Mouse (Mus musculus) liver, adult 2 months (tissue): ENCODE measurements at regions not wholly inside any gene's neighbourhood (a gene's known extent, or its start where the extent isn't known, plus 50 kb on each side); places are given as distances from the start of the nearest gene placed in this dataset.

ENCODE experiments used
- DNase-seq: peaks from one replicate; pipeline ENCODE4 v3.0.0-alpha.2; 2011; ENCODE audit warnings: low read depth, low spot score; ENCODE audit errors: extremely low read depth
- H3K27ac ChIP-seq: fragments of 200-500 bp; replicated peaks from 2 replicates; pipeline ENCODE4 v1.5.1; 2012; ENCODE audit warnings: low read depth, mild to moderate bottlenecking, control low read depth, inconsistent platforms, low read length; ENCODE audit not compliant: insufficient read depth
- H3K27me3 ChIP-seq: fragments of 200-500 bp; 2 replicates; pipeline ENCODE4 v1.6.1; 2012; ENCODE audit warnings: mild to moderate bottlenecking, moderate library complexity, low read length, inconsistent platforms; ENCODE audit not compliant: control insufficient read depth, insufficient read depth
- H3K36me3 ChIP-seq: fragments of 200-500 bp; 2 replicates; pipeline ENCODE4 v1.6.1; 2012; ENCODE audit warnings: low read length, inconsistent platforms; ENCODE audit not compliant: control insufficient read depth, insufficient read depth
- H3K4me1 ChIP-seq: fragments of 200-500 bp; 2 replicates; pipeline ENCODE4 v1.6.1; 2011; ENCODE audit warnings: low read length; ENCODE audit not compliant: control insufficient read depth, insufficient read depth
- H3K4me3 ChIP-seq: fragments of 200-500 bp; 2 replicates; pipeline ENCODE4 v1.5.1; 2011; ENCODE audit warnings: low read depth, mild to moderate bottlenecking, control low read depth, low read length, moderate library complexity; ENCODE audit not compliant: insufficient read depth
- H3K79me2 ChIP-seq: fragments of 200-500 bp; 2 replicates; pipeline ENCODE4 v1.6.1; 2012; ENCODE audit warnings: inconsistent platforms, mild to moderate bottlenecking, low read length, moderate library complexity; ENCODE audit not compliant: control insufficient read depth, insufficient read depth
- H3K9ac ChIP-seq: fragments of 200-500 bp; 2 replicates; pipeline ENCODE4 v1.6.1; 2012; ENCODE audit warnings: low read depth, mild to moderate bottlenecking, control low read depth, inconsistent platforms, low read length
- CTCF ChIP-seq: fragments of 200-500 bp; IDR thresholded peaks from 2 replicates; pipeline ENCODE4 v1.5.1; 2011; ENCODE audit warnings: low read depth, low read length, control low read depth
- POLR2A ChIP-seq: fragments of 200-500 bp; IDR thresholded peaks from 2 replicates; pipeline ENCODE4 v1.6.1; 2011; ENCODE audit warnings: low read length, control low read depth; ENCODE audit not compliant: insufficient read depth; ENCODE audit errors: extremely low read depth
- WGBS: fragments of 180-500 bp; shearing (Covaris S2); methylation state at CpG from one replicate; pipeline ENCODE4 v1.1.7; 2018; 5-methylcytosine and 5-hydroxymethylcytosine counted together

GRCm38 (mm10) chr10:115664567-115664966 lies 77.0 kb upstream of the Lgr5 start:
- Histone ChIP-seq H3K27me3 (no peaks in the 10 kb centered on the region), H3K9ac (no peak overlapping the region), H3K4me3 (no peak overlapping the region), H3K27ac (no peak overlapping the region), H3K79me2 (no peaks in the 10 kb centered on the region), H3K4me1 (no peaks in the 10 kb centered on the region), H3K36me3 (no peaks in the 10 kb centered on the region)
- DNase-seq: no peak
- TF ChIP-seq POLR2A (no peak), CTCF (no peak)
- WGBS: 89% methylated on average over 19 of the region's 19 CpGs

DNA sequence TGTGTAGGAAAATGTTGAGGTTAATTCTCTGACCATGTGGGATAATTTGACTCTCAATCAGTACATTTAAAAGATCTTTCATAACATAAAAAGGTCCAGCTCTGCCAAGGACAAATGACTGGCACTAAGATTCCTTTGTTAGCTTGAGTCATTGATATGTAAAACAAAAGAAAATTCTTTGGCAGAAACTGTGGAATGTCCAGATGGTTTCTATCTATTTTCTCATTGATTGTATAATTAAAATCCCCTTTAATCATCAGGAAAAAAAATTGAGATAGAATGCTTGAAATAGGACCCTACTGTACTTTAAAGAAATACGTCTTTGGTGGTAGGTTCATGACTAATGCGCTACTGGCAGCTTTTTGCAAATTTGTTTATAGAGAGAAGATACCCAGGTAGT lies 89.1 kb upstream of the Lgr5 start:
- Histone ChIP-seq H3K36me3 (no peaks in the 10 kb centered on the region), H3K4me3 (no peak overlapping the region), H3K27me3 (no peaks in the 10 kb centered on the region), H3K4me1 (no peaks in the 10 kb centered on the region), H3K79me2 (no peaks in the 10 kb centered on the region), H3K9ac (no peak overlapping the region), H3K27ac (no peak overlapping the region)
- no peak for DNase-seq
- 91% methylated on average over 2 of the region's 2 CpGs for WGBS
- TF ChIP-seq CTCF (no peak), POLR2A (no peak)

DNA sequence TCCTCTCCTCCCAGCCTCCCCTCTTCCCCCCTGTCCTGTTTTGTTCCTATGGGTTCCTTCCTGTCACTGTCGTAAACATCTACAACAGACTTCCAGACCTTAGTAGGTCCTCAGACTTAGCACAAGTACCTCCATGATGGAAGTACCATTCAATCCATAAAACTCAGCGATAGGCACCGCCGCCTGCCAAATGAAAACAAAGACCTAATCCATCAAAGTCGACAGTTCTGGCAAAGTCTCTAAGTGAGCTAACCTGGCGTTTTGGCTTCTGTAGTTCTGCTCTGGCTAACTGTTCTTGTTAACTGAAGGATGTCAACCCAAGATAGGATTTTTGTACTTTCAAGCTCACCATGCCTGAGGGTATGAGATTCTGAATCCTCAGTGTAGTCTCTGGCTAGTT lies 93.5 kb upstream of the Lgr5 start:
- no peak for DNase-seq
- Histone ChIP-seq H3K27ac (no peak overlapping the region), H3K79me2 (no peaks in the 10 kb centered on the region), H3K9ac (no peak overlapping the region), H3K4me3 (no peak overlapping the region), H3K36me3 (no peaks in the 10 kb centered on the region), H3K27me3 (no peaks in the 10 kb centered on the region), H3K4me1 (no peaks in the 10 kb centered on the region)
- TF ChIP-seq CTCF (no peak), POLR2A (no peak)
- WGBS: 74% methylated on average over 6 of the region's 6 CpGs

- Histone ChIP-seq H3K27ac (no peak overlapping the region), H3K4me1 (no peaks in the 10 kb centered on the region), H3K9ac (no peak overlapping the region), H3K36me3 (no peaks in the 10 kb centered on the region), H3K27me3 (no peaks in the 10 kb centered on the region), H3K4me3 (no peak overlapping the region), H3K79me2 (no peaks in the 10 kb centered on the region)
- TF ChIP-seq POLR2A (no peak), CTCF (no peak)
- WGBS: 90% methylated on average over 4 of the region's 4 CpGs
- no peak for DNase-seq
These were observed 104.4 kb upstream of the Lgr5 start for GRCm38 (mm10) chr10:115691939-115692338.

GRCm38 (mm10) chr10:115693986-115694833 lies 106.6 kb upstream of the Lgr5 start:
- Histone ChIP-seq H3K79me2 (no peaks in the 10 kb centered on the region), H3K4me3 (no peak overlapping the region), H3K27me3 (no peaks in the 10 kb centered on the region), H3K4me1 (no peaks in the 10 kb centered on the region), H3K27ac (no peak overlapping the region), H3K36me3 (no peaks in the 10 kb centered on the region), H3K9ac (no peak overlapping the region)
- TF ChIP-seq POLR2A (no peak), CTCF (no peak)
- 92% methylated on average over 22 of the region's 22 CpGs for WGBS
- no peak for DNase-seq

DNA sequence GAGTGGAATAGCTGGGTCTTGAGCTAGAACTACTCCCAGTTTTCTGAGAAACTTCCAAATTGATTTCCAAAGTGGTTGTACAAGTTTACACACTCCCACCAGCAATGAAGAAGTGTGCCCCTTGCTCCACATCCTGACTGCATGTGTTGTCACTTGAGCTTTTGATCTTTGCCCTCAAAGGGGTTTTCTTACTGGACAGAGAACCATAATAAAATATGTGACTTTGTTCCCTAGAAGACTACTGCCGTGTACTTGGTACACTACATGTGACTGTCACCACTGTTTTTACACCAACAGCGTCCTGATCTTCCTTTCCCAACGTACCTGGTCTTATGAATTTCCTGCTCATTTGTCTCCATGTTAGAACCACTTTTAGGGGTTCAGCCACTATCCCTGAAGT lies 114.3 kb upstream of the Tspan8 start:
- 78% methylated on average over 3 of the region's 3 CpGs for WGBS

More for the DNA sequence above, 114.3 kb upstream of the Tspan8 start:
- DNase-seq: no peak
- TF ChIP-seq CTCF (no peak), POLR2A (no peak)
- Histone ChIP-seq H3K27me3 (no peaks in the 10 kb centered on the region), H3K4me1 (no peaks in the 10 kb centered on the region), H3K79me2 (no peaks in the 10 kb centered on the region), H3K27ac (no peak overlapping the region), H3K36me3 (no peaks in the 10 kb centered on the region), H3K4me3 (no peak overlapping the region), H3K9ac (no peak overlapping the region)
